Mouse (Mus musculus): ENCODE measurements around the gene Fam133b.

The Fam133b gene

GRCm38 (mm10) chr5:3543629-3544479 is at the start of gene Fam133b:
Gene Fam133b, plus strand, starts transcription at chr5:3543833.
- peak; percentile 92 for DNase-seq

DNA sequence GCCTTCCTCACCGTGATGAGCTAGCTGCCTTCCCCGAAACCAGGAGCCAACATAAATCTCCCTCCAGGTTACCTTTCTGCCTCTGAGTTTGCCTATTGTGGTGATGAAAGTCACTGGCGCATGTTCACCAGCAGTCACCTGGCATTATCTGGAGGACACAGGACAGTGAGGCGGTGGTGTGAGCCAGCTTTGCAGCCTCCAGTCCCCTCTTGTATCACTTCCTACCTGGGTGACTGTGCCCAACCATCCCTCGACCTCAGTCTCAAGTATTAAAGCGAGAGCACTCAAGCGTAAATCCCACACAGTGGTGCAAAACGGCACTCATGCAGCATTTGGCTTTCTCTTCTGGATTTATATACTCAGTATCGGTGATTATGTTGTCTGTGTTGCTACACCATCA is 49.7 kb upstream of the Fam133b start:
- no peak for DNase-seq

DNA sequence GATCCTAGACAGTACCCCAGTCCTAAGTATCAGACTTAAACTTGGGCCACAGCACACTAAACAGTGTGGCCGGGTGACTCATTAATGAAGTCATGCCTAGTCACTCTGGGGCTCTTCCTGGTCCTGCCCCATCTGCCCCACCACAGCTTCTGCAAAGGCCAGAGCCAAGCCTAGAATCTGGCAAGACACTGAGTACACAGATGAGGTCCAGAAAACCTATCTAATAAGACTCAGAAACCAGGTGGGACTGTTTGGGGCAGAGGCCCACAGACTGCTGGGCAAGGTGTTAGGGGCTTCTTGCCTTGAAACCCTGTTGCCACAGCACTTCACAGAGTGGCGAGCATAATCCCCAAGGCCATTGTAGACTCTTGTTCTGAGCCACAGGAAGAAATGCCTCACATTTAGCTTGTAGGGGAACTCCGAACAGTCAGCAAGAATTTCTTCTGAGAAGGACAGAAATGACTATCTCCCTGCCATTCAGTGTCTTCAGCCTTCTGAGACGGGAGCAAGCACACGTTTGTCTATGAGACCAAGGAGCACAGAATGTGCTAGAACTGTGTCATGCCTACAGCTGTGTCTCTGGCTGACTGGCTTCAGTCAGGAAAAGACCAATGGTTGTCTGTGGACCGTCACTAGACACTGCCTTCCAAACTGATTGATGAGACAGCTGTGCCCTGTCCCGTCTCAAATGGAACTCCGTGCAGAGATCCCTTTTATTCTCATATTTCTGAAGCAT is 49.0 kb upstream of the Fam133b start:
- no peak for DNase-seq

GRCm38 (mm10) chr5:3497505-3497925 is 46.1 kb upstream of the Fam133b start:
- no peak for DNase-seq

DNA sequence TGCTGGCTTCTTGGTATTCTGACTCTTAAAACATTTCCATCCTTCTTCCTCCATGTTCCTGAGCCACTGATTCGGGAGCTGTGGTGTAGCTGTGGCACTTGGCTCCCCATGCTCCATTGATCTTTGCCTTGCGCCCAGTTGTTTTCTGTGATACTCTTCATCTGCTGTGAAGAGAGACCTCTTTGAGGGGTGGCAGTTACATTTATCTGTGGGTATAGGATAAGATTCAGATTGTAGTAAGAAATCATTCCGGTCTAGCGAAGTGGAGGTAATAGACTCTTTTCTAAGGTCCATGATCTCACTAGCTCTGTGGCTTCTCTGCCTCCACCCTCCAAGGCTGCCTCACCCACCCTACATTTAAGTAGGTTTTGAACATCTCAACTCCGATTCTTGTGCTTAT is 43.3 kb upstream of the Fam133b start:
- DNase-seq = no peak

GRCm38 (mm10) chr5:3500957-3501563 is 42.6 kb upstream of the Fam133b start:
- DNase-seq = no peak

DNA sequence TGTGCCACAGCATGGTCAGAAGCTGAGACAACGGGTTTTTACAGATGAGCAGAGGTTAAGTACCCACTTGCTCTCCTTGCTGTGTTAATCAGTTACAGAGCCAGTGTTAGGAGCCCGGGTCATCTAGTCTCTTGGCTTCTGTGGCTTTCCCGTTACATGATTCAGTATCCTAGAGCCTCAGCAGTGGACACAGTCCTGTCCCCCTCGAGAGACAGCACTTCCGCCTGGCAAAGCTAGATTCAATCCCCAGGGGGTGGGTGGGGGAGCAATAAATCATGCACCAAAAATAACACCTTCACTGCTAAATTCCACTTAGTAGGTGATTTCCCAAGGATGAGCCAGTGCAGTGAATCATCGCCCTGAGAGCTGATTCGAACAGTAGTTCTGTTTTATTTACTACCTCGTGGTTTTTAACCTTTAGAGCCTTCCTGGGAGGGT is 42.0 kb upstream of the Fam133b start:
- DNase-seq = no peak

DNA sequence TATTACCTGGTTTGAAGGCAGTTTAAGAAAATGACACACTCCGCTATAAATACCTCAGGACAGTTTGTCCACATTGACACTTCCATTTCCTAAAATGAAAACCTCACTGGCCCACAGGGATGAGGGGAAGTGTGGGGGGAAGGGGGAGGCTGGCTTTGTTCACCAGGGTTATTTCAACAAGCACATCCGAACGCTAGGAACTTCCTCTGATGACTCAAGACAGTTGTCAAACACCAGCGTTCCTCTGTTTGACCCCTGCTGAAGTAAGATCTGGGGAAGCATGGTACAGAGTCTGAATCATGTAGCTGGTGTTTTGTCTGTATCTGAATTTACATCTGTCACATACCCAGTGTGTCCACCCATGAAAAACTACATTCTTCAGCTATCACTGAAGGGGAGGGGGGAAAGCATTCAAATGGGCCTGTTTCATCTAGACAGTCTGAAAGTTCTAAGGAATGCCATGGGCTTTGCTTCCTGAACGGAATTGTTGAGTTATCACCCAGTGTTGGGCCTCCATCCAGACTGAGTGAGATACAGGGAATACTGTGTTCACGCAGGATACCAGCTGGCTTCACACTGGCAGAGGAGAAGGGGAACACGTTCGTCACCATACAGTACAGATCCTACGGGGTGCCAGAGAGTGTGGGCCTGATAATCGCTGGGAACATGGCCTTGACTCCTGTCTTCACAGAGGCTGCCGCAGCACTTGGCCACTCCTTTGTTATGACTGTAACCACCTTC is 40.9 kb upstream of the Fam133b start:
- peak; percentile 74 for DNase-seq

DNA sequence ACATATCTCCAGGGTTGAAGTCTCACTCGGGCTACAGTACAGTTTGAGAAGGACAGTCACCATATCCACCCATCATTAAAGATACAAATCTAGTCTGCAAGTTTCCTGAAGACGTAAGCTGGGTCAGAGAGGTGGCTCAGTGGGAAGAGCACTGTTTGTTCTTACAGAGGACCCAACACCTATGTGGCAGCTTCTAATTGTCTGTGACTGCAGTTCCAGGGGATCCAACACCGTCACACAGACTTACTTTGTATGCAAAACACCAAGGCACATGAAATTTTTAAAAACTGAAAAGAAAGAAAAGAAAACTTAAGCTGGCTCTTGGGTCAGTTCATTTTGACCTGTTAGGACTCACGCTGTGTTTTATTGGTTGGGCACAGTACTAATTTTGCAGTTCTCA is 40.3 kb upstream of the Fam133b start:
- DNase-seq = no peak

DNA sequence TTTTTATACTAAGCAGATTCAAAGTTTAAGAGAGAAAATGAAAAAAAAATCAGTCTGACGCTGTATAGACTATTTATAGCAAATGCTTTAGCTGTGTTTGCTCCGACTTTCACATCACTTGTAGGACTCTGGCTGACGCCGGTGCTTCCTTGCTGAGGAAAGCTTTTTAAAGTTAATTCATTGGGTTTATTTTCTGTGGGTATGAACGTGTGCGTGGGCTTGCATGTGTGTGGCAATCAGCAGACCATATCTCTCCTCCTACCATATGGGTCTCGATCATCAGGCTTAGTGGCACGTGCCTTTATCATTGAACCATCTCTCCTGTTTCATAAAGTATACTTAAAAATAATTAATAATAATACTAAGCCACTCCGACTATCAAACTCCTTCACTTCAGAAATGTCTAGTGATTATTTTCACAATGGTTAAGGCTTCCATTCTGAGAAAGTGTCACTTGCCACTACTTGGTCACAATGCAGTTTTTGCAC is 39.8 kb upstream of the Fam133b start:
- DNase-seq = no peak

DNA sequence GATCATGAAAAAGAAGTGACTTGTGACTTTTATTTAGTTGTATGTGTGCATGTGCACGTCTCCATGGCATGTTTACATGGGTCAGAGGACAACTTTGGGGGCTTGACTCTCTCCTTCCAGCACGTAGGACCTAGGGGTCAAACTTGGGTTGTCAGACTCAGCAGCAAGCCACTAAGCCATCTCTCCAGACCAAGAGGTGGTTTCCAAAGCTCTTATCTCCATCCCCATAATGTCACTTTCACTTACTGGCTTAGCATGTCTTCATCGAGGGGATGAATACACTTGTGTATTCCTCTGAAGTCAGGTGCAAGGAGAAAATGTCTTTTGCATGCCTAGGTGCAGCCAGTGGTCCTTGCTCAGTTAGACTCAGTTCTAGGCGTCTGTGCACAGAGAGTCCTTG is 39.2 kb upstream of the Fam133b start:
- no peak for DNase-seq

DNA sequence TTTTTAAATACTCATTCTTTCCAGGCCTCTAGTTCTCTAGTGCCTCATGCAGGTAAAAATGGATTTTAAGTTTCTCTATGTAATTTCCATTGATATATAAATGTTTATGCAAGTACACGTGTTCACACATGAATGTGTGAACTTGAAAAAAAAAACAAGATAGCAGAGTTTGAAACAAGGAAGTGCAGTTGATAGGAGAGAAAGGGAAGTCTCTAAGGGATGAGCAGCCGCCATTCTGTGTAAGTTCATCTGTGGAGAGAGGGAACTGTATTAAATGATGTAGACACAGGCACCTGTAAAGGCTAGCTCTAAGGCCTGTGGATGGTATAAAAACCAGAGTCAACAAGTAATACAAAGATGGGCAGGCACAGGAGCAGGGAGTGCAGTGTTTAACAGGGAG is 38.1 kb upstream of the Fam133b start:
- DNase-seq = no peak

GRCm38 (mm10) chr5:3508480-3509381 is 34.9 kb upstream of the Fam133b start:
- DNase-seq = no peak

- DNase-seq = no peak
Measured at GRCm38 (mm10) chr5:3509503-3509902, 34.1 kb upstream of the Fam133b start.

DNA sequence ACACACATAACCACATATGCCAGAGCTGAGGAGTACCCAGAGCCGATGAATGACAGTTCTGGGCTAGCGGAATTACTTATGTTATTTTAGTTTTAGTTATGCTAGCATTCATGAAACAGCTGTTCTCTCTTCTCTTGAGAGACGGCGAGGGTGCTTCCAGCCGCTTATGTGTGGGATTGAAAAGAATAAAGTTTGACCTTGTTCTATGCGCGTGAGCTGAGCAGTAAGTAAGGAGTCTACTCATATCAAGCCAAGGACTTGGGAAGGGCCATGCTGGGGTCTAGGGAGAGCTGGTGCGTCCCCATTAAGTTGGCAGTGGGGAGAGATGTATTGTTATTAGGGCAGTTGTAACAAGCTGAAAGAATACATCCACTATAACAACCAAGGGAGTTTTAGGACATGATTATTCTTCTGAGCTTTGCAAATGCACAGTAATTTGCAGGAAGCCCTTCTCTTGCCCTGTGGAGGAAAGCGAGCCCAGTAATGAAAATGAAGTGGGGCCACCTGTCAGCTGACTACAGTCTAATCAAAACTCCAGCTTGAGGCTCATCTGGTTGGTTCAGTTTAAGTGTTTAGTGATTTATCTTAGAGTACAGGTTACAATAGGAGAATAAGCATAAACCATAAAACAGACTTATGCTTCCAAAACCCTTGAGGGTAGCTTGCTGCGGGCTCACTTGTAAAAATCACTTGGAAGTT is 32.4 kb upstream of the Fam133b start:
- DNase-seq = no peak

GRCm38 (mm10) chr5:3512584-3512983 is 31.0 kb upstream of the Fam133b start:
- no peak for DNase-seq

DNA sequence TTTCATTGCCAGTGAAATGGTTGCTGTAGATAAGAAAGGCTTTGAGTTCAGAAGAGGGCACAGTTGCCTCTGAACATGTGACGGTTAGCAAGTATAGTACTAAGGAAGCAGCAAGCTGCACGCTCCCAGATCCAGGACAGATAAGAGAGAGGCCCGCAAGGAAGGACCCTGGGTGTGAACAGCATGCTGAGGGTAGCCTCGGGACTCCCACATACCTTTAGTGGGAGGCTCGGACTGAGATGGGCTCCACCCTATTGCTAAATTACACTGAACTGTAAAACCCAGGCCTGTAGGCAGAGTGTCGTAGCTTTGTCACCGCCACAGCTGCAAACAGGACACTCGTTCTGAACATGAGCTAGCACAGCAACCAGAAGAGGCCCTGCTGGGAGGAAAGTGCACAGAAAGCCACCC is 28.7 kb upstream of the Fam133b start:
- DNase-seq = no peak

GRCm38 (mm10) chr5:3515477-3515876 is 28.2 kb upstream of the Fam133b start:
- no peak for DNase-seq

- peak; percentile 46 for DNase-seq
Measured at GRCm38 (mm10) chr5:3516481-3517075, 27.1 kb upstream of the Fam133b start.

GRCm38 (mm10) chr5:3520493-3521359 is 22.9 kb upstream of the Fam133b start:
- no peak for DNase-seq

Data from layer of hippocampus, adult 9-11 months (tissue).